Mouse (Mus musculus) midbrain, embryonic 11.5 days (tissue): Measurements from ENCODE around the gene Spint1. TPM values are rescaled to one million over a fixed set of nuclear protein-coding genes. Genes with fewer than 3 reads are reported as not detected.

Source experiments
- ATAC-seq: fragments of 200-750 bp; cut with Nextera tagmentation; 2 replicates; pipeline ENCODE4 v1.8.0; 2017; ENCODE audit warnings: moderate TSS enrichment, moderate library complexity; ENCODE audit not compliant: low FRiP score
- DNase-seq: peaks from one replicate; pipeline ENCODE4 v3.0.0; 2015; ENCODE audit warnings: low spot score; ENCODE audit errors: missing footprints
- H3K27ac ChIP-seq: fragments of 300-500 bp; sonication (generic); 2 replicates; pipeline ENCODE4 v1.5.1; 2014; ENCODE audit warnings: low read depth, low read length
- H3K27me3 ChIP-seq: fragments of 300-500 bp; sonication (generic); 2 replicates; pipeline ENCODE4 v1.6.1; 2014; ENCODE audit warnings: mild to moderate bottlenecking, low read length, moderate library complexity, mixed read lengths; ENCODE audit not compliant: control insufficient read depth, insufficient read depth
- H3K36me3 ChIP-seq: fragments of 300-500 bp; sonication (generic); 2 replicates; pipeline ENCODE4 v1.6.1; 2014; ENCODE audit warnings: mild to moderate bottlenecking, low read length, moderate library complexity, mixed read lengths; ENCODE audit not compliant: control insufficient read depth, insufficient read depth
- H3K4me1 ChIP-seq: fragments of 300-500 bp; sonication (generic); 2 replicates; pipeline ENCODE4 v1.6.1; 2014; ENCODE audit warnings: low read length; ENCODE audit not compliant: control insufficient read depth, insufficient read depth
- H3K4me2 ChIP-seq: fragments of 300-500 bp; sonication (generic); 2 replicates; pipeline ENCODE4 v1.6.1; 2014; ENCODE audit warnings: mild to moderate bottlenecking, moderate library complexity
- H3K4me3 ChIP-seq: fragments of 300-500 bp; sonication (generic); 2 replicates; pipeline ENCODE4 v1.5.1; 2014; ENCODE audit warnings: low read depth, low read length
- H3K9ac ChIP-seq: fragments of 300-500 bp; sonication (generic); 2 replicates; pipeline ENCODE4 v1.6.1; 2014; ENCODE audit warnings: low read length
- H3K9me3 ChIP-seq: fragments of 300-500 bp; sonication (generic); 2 replicates; pipeline ENCODE4 v1.6.1; 2016; ENCODE audit warnings: low read length; ENCODE audit not compliant: control insufficient read depth
- WGBS: fragments of 180-500 bp; shearing (Covaris S2); extraction: QIAGEN DNeasy Blood & Tissue Kit; methylation state at CpG from one replicate; pipeline ENCODE4 v1.1.7; 2014; 5-methylcytosine and 5-hydroxymethylcytosine counted together
- polyA plus RNA-seq: library from polyadenylated mRNA; unstranded; fragments of >200 nt; fragmentation: Nextera tagmentation; extraction: Ambion mirVana; gene quantifications from 2 replicates; pipeline ENCODE4 v1.2.1, GENCODE M21; 2014

Gene Spint1
- polyA plus RNA-seq, 1 experiment from 2014 or later = 1.1 TPM

DNA sequence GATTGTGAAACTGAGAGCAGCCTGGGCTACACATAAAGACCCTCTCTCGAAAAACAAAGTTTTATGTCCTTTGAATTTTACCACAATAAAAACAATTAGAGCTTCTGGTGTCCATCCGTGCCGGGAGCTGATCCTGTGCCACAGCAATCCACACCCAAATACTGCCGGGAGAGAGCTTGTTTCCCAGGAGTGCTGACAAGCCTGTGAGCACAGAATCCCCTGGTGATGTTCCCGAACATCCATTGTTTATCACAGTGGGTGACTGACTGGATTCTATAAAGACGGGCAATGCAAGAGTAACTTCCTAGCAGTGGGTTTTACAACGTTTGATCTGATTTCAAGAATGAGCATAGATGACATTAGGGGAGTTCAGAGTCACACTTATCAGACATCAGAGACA is 17.8 kb downstream of the Spint1 start:
- ATAC-seq (no peak), DNase-seq (peak; percentile 82)
- Histone ChIP-seq H3K36me3 (no peaks in the 10 kb centered on the region), H3K4me3 (no peak overlapping the region), H3K27ac (no peak overlapping the region), H3K27me3 (no peaks in the 10 kb centered on the region), H3K4me2 (no peak overlapping the region), H3K4me1 (no peaks in the 10 kb centered on the region), H3K9ac (no peak overlapping the region), H3K9me3 (no peaks in the 10 kb centered on the region)
- 7% methylated on average over 7 of the region's 7 CpGs for WGBS

DNA sequence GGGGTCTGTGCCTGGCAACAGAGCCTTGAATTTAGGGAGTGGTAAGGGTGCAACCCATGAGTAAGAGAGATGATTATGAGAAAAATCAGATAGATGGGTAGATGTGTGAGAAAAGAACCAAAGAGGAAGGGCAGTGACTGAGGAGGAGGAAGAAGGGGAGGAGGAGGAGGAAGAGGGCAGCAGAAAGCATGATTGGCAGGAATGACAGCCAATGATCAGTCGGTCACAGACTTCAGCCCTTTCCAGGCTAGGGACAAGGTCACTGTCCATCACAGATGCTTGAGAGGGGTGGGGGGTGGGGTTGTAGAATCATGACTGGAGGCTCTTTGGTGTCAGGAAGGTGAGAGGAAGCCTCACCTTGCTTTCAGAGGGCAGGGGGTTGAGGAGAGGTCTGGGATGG is 23.4 kb downstream of the Spint1 start:
- DNase-seq = no peak
- no peaks in the 10 kb centered on the region for H3K4me1 ChIP-seq
- ATAC-seq = no peak
- H3K27ac ChIP-seq = no peak overlapping the region
- no peak overlapping the region for H3K9ac ChIP-seq
- H3K27me3 ChIP-seq = no peaks in the 10 kb centered on the region
- WGBS = 70% methylated on average over 1 of the region's 1 CpGs
- no peak overlapping the region for H3K4me3 ChIP-seq
- H3K9me3 ChIP-seq = no peaks in the 10 kb centered on the region
- H3K36me3 ChIP-seq = no peaks in the 10 kb centered on the region
- H3K4me2 ChIP-seq = no peak overlapping the region

DNA sequence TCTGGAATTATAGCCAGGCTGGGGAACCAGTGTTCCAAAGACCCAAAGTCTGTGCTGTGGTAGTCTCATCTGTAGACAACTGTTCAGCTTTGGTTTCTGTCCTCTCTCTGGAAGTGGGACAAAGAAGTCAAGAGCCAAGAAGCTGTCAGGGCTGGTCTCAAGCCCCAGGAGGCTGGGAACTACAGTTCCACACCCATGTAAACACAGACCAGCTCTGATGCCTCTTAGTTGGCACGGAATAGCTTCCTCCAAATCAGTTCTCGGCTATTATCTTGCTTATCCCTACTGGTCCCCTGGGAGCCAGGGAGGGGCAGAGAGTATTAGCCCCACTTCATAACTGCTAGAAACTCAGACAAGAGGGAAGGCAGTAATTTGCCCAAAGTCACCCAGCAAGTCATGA is 24.2 kb downstream of the Spint1 start:
- ATAC-seq (no peak), DNase-seq (no peak)
- no peaks in the 10 kb centered on the region for H3K4me1 ChIP-seq
- 54% methylated on average over 2 of the region's 2 CpGs for WGBS
- no peaks in the 10 kb centered on the region for H3K9me3 ChIP-seq
- H3K36me3 ChIP-seq = no peaks in the 10 kb centered on the region
- no peak overlapping the region for H3K27ac ChIP-seq
- no peak overlapping the region for H3K9ac ChIP-seq
- H3K4me2 ChIP-seq = no peak overlapping the region
- no peak overlapping the region for H3K4me3 ChIP-seq
- no peaks in the 10 kb centered on the region for H3K27me3 ChIP-seq

DNA sequence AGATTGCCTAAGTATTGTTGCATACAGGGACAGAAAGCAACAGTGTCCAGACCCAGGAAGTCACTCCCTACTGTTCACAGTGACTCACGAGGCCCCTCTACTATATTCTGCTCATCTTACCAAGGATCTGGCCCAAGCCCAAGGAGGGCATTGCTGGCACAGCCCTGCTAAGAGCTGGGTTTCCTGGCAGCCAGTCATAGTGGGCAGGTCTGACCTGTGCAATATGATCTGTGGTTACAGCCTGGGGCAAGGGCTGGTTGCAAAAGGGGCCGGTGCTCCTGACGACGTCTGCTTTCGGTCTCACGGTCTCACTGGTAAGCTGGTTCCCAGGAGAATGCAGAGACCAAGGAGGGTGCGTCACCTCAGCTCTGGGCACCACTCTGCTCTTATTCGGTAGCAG is 25.8 kb downstream of the Spint1 start:
- Histone ChIP-seq H3K9me3 (no peaks in the 10 kb centered on the region), H3K4me1 (no peaks in the 10 kb centered on the region), H3K36me3 (no peaks in the 10 kb centered on the region), H3K4me3 (no peak overlapping the region), H3K9ac (no peak overlapping the region), H3K27ac (no peak overlapping the region), H3K4me2 (no peak overlapping the region), H3K27me3 (no peaks in the 10 kb centered on the region)
- DNase-seq (no peak), ATAC-seq (no peak)
- WGBS = 65% methylated on average over 8 of the region's 8 CpGs

DNA sequence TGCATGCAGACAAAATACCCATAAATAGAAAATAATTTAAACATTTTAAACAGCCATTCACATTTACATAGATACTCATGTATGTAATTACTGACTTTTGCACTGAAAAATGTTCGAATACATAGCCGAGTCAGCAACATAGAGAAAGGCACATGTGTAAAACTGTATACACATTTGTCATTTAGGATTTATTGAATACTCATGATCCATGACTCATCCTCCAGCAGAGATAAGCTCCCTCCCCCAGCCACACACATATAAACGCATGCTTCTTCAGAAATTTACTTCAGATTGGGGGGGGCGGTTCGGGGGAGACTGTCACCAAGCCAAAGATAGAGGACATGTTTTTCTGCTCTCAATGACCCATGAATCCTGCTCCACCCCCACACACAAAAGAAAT is 26.7 kb downstream of the Spint1 start:
- H3K4me2 ChIP-seq = no peak overlapping the region
- H3K9me3 ChIP-seq = no peaks in the 10 kb centered on the region
- 85% methylated on average over 5 of the region's 5 CpGs for WGBS
- H3K27me3 ChIP-seq = no peaks in the 10 kb centered on the region
- no peak for DNase-seq
- no peak for ATAC-seq
- no peak overlapping the region for H3K9ac ChIP-seq
- no peak overlapping the region for H3K27ac ChIP-seq
- H3K36me3 ChIP-seq = no peaks in the 10 kb centered on the region
- H3K4me1 ChIP-seq = no peaks in the 10 kb centered on the region
- H3K4me3 ChIP-seq = no peak overlapping the region

DNA sequence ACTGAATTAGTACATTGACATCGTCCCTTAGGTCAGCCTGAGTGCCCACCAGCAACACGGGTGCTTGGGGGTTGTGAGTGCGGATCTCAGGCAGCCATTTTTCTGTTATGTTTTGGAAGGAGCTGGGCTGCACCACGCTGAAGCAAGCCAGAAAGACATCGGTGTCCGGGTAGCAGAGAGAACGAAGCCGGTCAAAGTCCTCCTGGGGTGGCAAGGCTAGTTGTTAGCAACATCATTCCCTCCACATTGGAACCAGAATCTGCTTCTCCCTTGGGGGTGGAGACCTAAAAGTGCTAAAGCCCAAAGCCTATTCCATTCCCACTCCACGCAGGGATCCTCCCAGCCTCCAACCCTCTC is 33.1 kb downstream of the Spint1 start:
- 47% methylated on average over 9 of the region's 9 CpGs for WGBS
- DNase-seq = no peak
- ATAC-seq = no peak
- Histone ChIP-seq H3K9me3 (no peaks in the 10 kb centered on the region), H3K27me3 (peaks cover 2% of the 10 kb centered on the region), H3K9ac (peak overlapping the region; percentile 68), H3K4me2 (peak overlapping the region; percentile 99), H3K27ac (no peak overlapping the region), H3K36me3 (no peaks in the 10 kb centered on the region), H3K4me3 (peak overlapping the region; percentile 61), H3K4me1 (peaks cover 5% of the 10 kb centered on the region; the same call in 1 of the 2 replicates)

DNA sequence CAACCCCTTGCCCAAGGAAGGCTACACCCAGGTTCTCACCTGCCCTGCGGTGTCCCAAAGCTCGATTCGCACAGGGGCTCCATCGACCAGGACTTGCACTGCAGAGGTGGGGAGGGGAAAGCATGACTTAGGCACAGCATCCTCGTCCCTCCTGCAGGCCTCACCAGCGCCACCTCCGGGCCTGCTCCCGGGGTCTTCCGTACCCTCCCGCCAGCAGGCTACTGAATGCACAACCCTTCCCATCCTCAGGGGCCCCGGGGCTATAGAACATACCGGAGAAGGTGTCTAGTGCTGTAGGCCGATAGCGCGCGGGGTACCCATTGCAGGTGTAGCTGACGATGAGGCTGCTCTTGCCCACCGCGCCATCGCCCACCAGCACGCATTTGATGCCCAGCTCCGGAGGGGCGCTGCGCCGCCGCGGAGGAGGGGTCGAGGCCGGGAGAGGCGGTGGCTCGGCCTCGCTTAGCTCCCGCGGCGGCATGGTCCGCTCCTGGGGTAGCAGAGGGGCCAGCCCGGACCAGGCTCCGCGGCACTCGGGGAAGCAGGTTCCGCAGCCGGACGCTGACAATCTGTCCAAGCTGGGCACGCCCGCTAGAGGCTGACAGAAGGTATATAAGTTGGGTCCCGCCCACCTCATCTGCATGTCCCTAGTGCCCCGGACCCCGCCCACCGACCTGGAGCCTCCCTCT is 33.6 kb downstream of the Spint1 start, which contains the start of gene Rhov:
TSS of gene Rhov (minus strand) at position 630 of the 689 bp plus-strand sequence.
- Histone ChIP-seq H3K4me3 (peak within 1 kb of the TSS; percentile 61), H3K9ac (peak within 1 kb of the TSS; percentile 68), H3K4me2 (peak within 1 kb of the TSS; percentile 99), H3K27me3 (peaks cover 2% of the 10 kb centered on the region), H3K27ac (no peak within 1 kb of the TSS), H3K4me1 (peaks cover 5% of the 10 kb centered on the region; the same call in 1 of the 2 replicates), H3K36me3 (no peaks in the 10 kb centered on the region), H3K9me3 (no peaks in the 10 kb centered on the region)
- DNase-seq (peak; percentile 92), ATAC-seq (peak; percentile 90)
- WGBS = under 1% methylated on average over 49 of the region's 49 CpGs

DNA sequence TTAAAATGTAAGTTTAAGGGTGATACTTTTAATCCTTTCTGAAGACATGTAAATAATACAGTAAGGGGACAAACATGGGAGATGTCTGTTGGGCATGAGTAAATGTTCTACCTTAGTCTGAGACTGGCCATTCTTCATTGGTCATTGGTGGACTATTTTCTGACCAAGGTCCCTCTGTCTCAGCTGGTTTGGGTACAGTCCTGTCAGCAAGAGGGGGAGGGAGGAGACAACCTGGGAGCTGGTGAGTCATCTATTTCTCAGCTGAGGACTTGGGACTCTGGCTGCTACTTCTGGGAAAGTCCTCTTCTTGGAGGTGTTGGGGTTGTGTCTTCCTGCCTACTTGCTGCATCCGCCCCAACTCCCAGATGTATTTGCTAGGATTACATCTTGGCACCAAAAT is 37.0 kb downstream of the Spint1 start:
- Histone ChIP-seq H3K9ac (no peak overlapping the region), H3K36me3 (no peaks in the 10 kb centered on the region), H3K27ac (no peak overlapping the region), H3K27me3 (peaks cover 2% of the 10 kb centered on the region), H3K9me3 (no peaks in the 10 kb centered on the region), H3K4me2 (no peak overlapping the region), H3K4me3 (no peak overlapping the region), H3K4me1 (peaks cover 5% of the 10 kb centered on the region; the same call in 1 of the 2 replicates)
- DNase-seq (peak; percentile 28), ATAC-seq (no peak)
- 73% methylated on average over 1 of the region's 1 CpGs for WGBS

DNA sequence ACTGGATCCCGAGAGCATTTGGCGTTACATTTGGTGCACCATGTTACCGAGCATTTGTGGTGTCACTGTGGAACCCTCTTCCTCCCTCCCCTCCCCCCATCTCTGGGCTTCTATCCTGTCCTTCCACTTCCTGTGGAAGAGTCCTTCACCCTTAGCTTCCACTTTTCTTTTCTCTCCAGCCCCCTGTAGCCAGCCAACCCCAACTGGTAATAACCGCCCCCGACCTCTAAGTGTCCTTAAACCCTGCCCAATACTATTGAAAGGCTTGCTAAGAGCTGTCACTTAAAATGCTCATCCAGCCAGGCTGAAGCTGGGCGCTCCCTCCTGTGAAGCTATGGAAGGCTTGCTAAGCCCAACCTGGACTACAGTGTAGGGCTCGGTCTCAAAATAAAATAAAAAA is 39.8 kb downstream of the Spint1 start:
- no peak for ATAC-seq
- DNase-seq = peak; percentile 8
- no peak overlapping the region for H3K4me3 ChIP-seq
- H3K9ac ChIP-seq = no peak overlapping the region
- no peak overlapping the region for H3K4me2 ChIP-seq
- WGBS = 79% methylated on average over 7 of the region's 7 CpGs
- H3K27ac ChIP-seq = no peak overlapping the region
- H3K36me3 ChIP-seq = no peaks in the 10 kb centered on the region
- no peaks in the 10 kb centered on the region for H3K4me1 ChIP-seq
- H3K9me3 ChIP-seq = no peaks in the 10 kb centered on the region
- H3K27me3 ChIP-seq = no peaks in the 10 kb centered on the region
